Mouse (Mus musculus): Measurements from ENCODE around the gene Podxl2. TPM values are rescaled to one million over a fixed set of nuclear protein-coding genes. Genes with fewer than 3 reads are reported as not detected.

Podxl2 gene
- 14.2 TPM for polyA plus RNA-seq (2014; fragmentation: Illumina TruSeq; extraction: RNeasy Lipid Tissue Mini Kit (QIAGEN cat#74804); ENCODE audit: low read depth, low replicate concordance)

DNA sequence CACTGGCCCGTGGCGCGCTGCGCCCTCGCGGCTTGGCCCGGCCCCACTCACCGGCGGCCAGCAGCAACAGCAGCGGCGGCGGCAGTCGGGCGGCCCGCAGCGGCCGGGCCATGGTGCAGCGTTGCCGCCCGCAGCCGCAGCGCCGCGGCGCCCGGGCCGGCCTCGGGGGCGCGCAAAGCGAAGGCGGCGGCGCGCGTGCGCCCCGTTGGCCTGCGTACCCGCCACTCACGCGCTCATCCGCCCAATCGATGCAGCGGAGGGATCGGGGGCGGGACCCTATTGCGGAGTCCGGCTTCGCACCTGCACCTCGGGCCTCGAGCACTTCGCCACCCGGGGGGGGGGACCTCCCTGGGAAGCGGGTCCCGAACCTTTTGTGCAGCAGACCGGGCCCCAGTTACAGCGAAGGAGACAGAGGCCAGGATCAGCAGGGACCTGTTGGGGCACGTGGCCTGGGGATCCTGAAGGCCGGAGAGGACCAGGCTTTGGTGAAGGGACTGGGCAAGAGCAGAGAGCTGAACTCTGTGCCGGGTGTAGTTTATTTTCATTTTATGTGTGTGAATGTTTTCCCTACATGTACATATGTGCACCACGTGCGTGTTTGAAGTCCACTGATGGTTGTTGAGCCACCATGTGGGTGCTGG lies at the start of gene Podxl2:
TSS of gene Podxl2 (minus strand) at position 177 of the 641 bp plus-strand sequence.

GRCm38 (mm10) chr6:88901947-88902820 lies 27.3 kb upstream of the Podxl2 start, which contains the start of gene Tpra1:
Gene Tpra1, plus strand, starts transcription at chr6:88902251.

DNA sequence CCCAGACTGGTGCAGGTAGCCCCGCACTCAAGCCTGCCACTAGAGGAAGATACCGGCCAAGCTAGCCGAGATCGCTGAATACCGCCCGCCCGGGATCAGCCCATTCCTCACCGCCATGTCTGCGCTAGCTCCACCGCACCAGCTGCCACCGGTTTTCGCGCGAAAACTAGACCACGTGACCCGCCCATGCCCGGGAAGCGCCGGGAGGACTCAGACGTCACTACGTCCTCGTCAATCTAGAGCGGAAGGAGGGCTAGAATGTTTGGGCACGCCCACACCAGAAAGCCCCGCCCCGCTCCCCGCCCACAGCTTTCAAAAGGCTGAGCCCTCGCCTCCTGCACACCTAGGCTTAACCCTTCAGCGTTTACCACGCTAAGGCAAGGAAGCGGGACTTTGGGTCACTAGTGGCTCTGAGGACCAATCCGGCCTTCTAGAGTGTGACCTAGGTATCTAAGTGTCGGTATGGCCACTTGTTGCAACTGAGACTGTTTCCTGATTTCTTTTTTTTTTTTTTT lies 23.7 kb upstream of the Podxl2 start, which contains the start of gene Mcm2:
TSS of gene Mcm2 (minus strand) at position 247 of the 515 bp plus-strand sequence.

GRCm38 (mm10) chr6:88841781-88842689 lies 32.8 kb downstream of the Podxl2 start, which contains the start of gene Abtb1:
Gene Abtb1, minus strand, starts transcription at chr6:88841984.

Other genes with a start within 250 kb of the Podxl2 start
- 1.7 TPM for gene Kbtbd12, start 237.1 kb downstream of the Podxl2 start, polyA plus RNA-seq (2014; fragmentation: Illumina TruSeq; extraction: RNeasy Lipid Tissue Mini Kit (QIAGEN cat#74804); ENCODE audit: low read depth, low replicate concordance)
- 346 TPM for gene Mgll, start 150.6 kb downstream of the Podxl2 start, polyA plus RNA-seq (2014; fragmentation: Illumina TruSeq; extraction: RNeasy Lipid Tissue Mini Kit (QIAGEN cat#74804); ENCODE audit: low read depth, low replicate concordance)
- 30.1 TPM for gene Abtb1, start 33.1 kb downstream of the Podxl2 start, polyA plus RNA-seq (2014; fragmentation: Illumina TruSeq; extraction: RNeasy Lipid Tissue Mini Kit (QIAGEN cat#74804); ENCODE audit: low read depth, low replicate concordance)
- 10.4 TPM for gene Mcm2, start 23.7 kb upstream of the Podxl2 start, polyA plus RNA-seq (2014; fragmentation: Illumina TruSeq; extraction: RNeasy Lipid Tissue Mini Kit (QIAGEN cat#74804); ENCODE audit: low read depth, low replicate concordance)
- 63.1 TPM for gene Tpra1, start 27.2 kb upstream of the Podxl2 start, polyA plus RNA-seq (2014; fragmentation: Illumina TruSeq; extraction: RNeasy Lipid Tissue Mini Kit (QIAGEN cat#74804); ENCODE audit: low read depth, low replicate concordance)

All from adipose tissue, adult 10 weeks (tissue).